Mouse (Mus musculus): ENCODE data around the gene Angel1. TPM values are rescaled to one million over a fixed set of nuclear protein-coding genes. Genes with fewer than 3 reads are reported as not detected.

The Angel1 gene
- polyA plus RNA-seq, 1 experiment from 2014 or later, result 9.9 TPM

GRCm38 (mm10) chr12:86767868-86768631 is 41.8 kb upstream of the Angel1 start:
- H3K36me3 ChIP-seq (ENCODE audit: control insufficient read depth, insufficient read depth, low read length), result no peaks in the 10 kb centered on the region
- no peak overlapping the region for H3K9ac ChIP-seq (ENCODE audit: low read length)
- ATAC-seq (ENCODE audit: insufficient number of reproducible peaks, low FRiP score, low TSS enrichment, low read depth), result 0 out of 2 replicates have a peak, but pooled peaks have one; percentile 27
- H3K4me2 ChIP-seq (ENCODE audit: low read depth, severe bottlenecking), result no peak overlapping the region
- peak; percentile 78 for DNase-seq (ENCODE audit: low spot score)
- H3K27ac ChIP-seq (replicated peaks; ENCODE audit: low read depth, low read length), result no peak overlapping the region
- H3K4me1 ChIP-seq (ENCODE audit: control insufficient read depth, insufficient read depth, low read length), result no peaks in the 10 kb centered on the region
- no peaks in the 10 kb centered on the region for H3K27me3 ChIP-seq (ENCODE audit: control insufficient read depth, insufficient read depth, low read length)
- 35% methylated on average over 20 of the region's 20 CpGs for whole genome bisulfite sequencing
- no peaks in the 10 kb centered on the region for H3K9me3 ChIP-seq (ENCODE audit: control insufficient read depth, low read length)
- no peak overlapping the region for H3K4me3 ChIP-seq (ENCODE audit: low read depth, low read length)

DNA sequence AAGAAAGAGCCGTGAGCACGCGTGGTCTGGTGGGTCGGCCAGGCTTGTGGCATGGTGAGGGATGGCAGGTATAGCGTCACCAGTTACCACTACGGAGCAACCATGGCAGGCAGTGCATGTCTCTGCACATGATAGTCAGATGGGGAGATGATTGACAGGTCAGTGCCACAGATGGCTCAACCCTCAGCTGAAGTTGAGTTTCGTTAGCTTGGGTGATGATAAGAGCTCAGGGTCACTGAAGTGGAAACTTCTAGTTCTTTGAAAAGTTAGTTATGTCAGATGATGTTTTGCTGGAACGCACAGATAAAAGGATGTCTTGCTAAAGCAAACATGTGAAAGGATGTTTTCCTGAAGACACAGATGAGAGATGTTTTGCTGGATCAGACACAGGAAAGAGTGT is 40.2 kb upstream of the Angel1 start:
- H3K4me2 ChIP-seq (ENCODE audit: low read depth, severe bottlenecking), result no peak overlapping the region
- no peaks in the 10 kb centered on the region for H3K27me3 ChIP-seq (ENCODE audit: control insufficient read depth, insufficient read depth, low read length)
- no peak overlapping the region for H3K9ac ChIP-seq (ENCODE audit: low read length)
- H3K9me3 ChIP-seq (ENCODE audit: control insufficient read depth, low read length), result no peaks in the 10 kb centered on the region
- ATAC-seq (ENCODE audit: insufficient number of reproducible peaks, low FRiP score, low TSS enrichment, low read depth) (no peak), DNase-seq (ENCODE audit: low spot score) (no peak)
- H3K27ac ChIP-seq (replicated peaks; ENCODE audit: low read depth, low read length), result no peak overlapping the region
- no peaks in the 10 kb centered on the region for H3K4me1 ChIP-seq (ENCODE audit: control insufficient read depth, insufficient read depth, low read length)
- H3K4me3 ChIP-seq (ENCODE audit: low read depth, low read length), result no peak overlapping the region
- no peaks in the 10 kb centered on the region for H3K36me3 ChIP-seq (ENCODE audit: control insufficient read depth, insufficient read depth, low read length)
- 92% methylated on average over 8 of the region's 8 CpGs for WGBS

GRCm38 (mm10) chr12:86764060-86764459 is 37.8 kb upstream of the Angel1 start:
- H3K9me3 ChIP-seq (ENCODE audit: control insufficient read depth, low read length), result no peaks in the 10 kb centered on the region
- 82% methylated on average over 6 of the region's 6 CpGs for WGBS
- no peak overlapping the region for H3K4me3 ChIP-seq (ENCODE audit: low read depth, low read length)
- no peak overlapping the region for H3K4me2 ChIP-seq (ENCODE audit: low read depth, severe bottlenecking)
- no peaks in the 10 kb centered on the region for H3K27me3 ChIP-seq (ENCODE audit: control insufficient read depth, insufficient read depth, low read length)
- ATAC-seq (ENCODE audit: insufficient number of reproducible peaks, low FRiP score, low TSS enrichment, low read depth) (no peak), DNase-seq (ENCODE audit: low spot score) (no peak)
- H3K27ac ChIP-seq (replicated peaks; ENCODE audit: low read depth, low read length), result no peak overlapping the region
- no peak overlapping the region for H3K9ac ChIP-seq (ENCODE audit: low read length)
- no peaks in the 10 kb centered on the region for H3K4me1 ChIP-seq (ENCODE audit: control insufficient read depth, insufficient read depth, low read length)
- no peaks in the 10 kb centered on the region for H3K36me3 ChIP-seq (ENCODE audit: control insufficient read depth, insufficient read depth, low read length)

DNA sequence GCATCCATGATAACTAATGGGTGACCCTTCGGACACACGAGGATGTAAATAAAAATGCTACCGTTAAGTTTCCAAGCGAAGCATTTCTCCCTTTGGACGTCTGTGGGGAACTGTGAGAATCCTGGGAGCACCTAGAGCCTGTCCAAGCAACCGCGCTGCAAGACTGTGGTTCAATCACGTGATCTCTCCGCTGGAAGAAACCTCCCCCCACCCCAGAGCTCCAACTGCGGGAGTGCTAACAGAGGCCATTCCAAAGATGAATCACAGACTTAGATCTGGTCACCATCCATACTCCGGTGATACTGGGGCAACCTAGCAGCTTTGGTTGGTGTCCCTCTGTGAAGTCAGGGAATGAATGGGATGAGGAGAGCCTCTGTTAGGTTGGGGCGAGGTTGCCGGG is 34.8 kb upstream of the Angel1 start:
- ATAC-seq (ENCODE audit: insufficient number of reproducible peaks, low FRiP score, low TSS enrichment, low read depth) (no peak), DNase-seq (ENCODE audit: low spot score) (no peak)
- no peaks in the 10 kb centered on the region for H3K27me3 ChIP-seq (ENCODE audit: control insufficient read depth, insufficient read depth, low read length)
- WGBS, result 75% methylated on average over 13 of the region's 13 CpGs
- H3K9me3 ChIP-seq (ENCODE audit: control insufficient read depth, low read length), result no peaks in the 10 kb centered on the region
- no peaks in the 10 kb centered on the region for H3K4me1 ChIP-seq (ENCODE audit: control insufficient read depth, insufficient read depth, low read length)
- H3K4me3 ChIP-seq (ENCODE audit: low read depth, low read length), result no peak overlapping the region
- H3K9ac ChIP-seq (ENCODE audit: low read length), result no peak overlapping the region
- no peaks in the 10 kb centered on the region for H3K36me3 ChIP-seq (ENCODE audit: control insufficient read depth, insufficient read depth, low read length)
- no peak overlapping the region for H3K27ac ChIP-seq (replicated peaks; ENCODE audit: low read depth, low read length)
- no peak overlapping the region for H3K4me2 ChIP-seq (ENCODE audit: low read depth, severe bottlenecking)

GRCm38 (mm10) chr12:86734319-86734810 is 8.1 kb upstream of the Angel1 start, which contains the start of gene Lrrc74a:
TSS of gene Lrrc74a (plus strand) at chr12:86734369.
- Histone ChIP-seq H3K36me3 (ENCODE audit: control insufficient read depth, insufficient read depth, low read length) (no peaks in the 10 kb centered on the region), H3K4me2 (ENCODE audit: low read depth, severe bottlenecking) (no peak within 1 kb of the TSS), H3K9me3 (ENCODE audit: control insufficient read depth, low read length) (no peaks in the 10 kb centered on the region), H3K4me3 (ENCODE audit: low read depth, low read length) (no peak within 1 kb of the TSS), H3K27me3 (ENCODE audit: control insufficient read depth, insufficient read depth, low read length) (no peaks in the 10 kb centered on the region), H3K4me1 (ENCODE audit: control insufficient read depth, insufficient read depth, low read length) (no peaks in the 10 kb centered on the region), H3K27ac (replicated peaks; ENCODE audit: low read depth, low read length) (no peak within 1 kb of the TSS), H3K9ac (ENCODE audit: low read length) (no peak within 1 kb of the TSS)
- 88% methylated on average over 8 of the region's 8 CpGs for WGBS
- ATAC-seq (ENCODE audit: insufficient number of reproducible peaks, low FRiP score, low TSS enrichment, low read depth) (no peak), DNase-seq (ENCODE audit: low spot score) (no peak)

- under 1% methylated on average over 19 of the region's 19 CpGs for WGBS
- Histone ChIP-seq H3K9me3 (ENCODE audit: control insufficient read depth, low read length) (no peaks in the 10 kb centered on the region), H3K4me3 (ENCODE audit: low read depth, low read length) (peak overlapping the region; percentile 77), H3K27ac (replicated peaks; ENCODE audit: low read depth, low read length) (no peak overlapping the region), H3K9ac (ENCODE audit: low read length) (peak overlapping the region; percentile 71), H3K4me2 (ENCODE audit: low read depth, severe bottlenecking) (peak overlapping the region; percentile 92), H3K27me3 (ENCODE audit: control insufficient read depth, insufficient read depth, low read length) (no peaks in the 10 kb centered on the region), H3K36me3 (ENCODE audit: control insufficient read depth, insufficient read depth, low read length) (no peaks in the 10 kb centered on the region), H3K4me1 (ENCODE audit: control insufficient read depth, insufficient read depth, low read length) (no peaks in the 10 kb centered on the region)
- DNase-seq (ENCODE audit: low spot score) (no peak), ATAC-seq (ENCODE audit: insufficient number of reproducible peaks, low FRiP score, low TSS enrichment, low read depth) (peak; percentile 28; the same call in 1 of the 2 replicates)
These were observed 554 bp downstream of the Angel1 start for GRCm38 (mm10) chr12:86725706-86726105.

DNA sequence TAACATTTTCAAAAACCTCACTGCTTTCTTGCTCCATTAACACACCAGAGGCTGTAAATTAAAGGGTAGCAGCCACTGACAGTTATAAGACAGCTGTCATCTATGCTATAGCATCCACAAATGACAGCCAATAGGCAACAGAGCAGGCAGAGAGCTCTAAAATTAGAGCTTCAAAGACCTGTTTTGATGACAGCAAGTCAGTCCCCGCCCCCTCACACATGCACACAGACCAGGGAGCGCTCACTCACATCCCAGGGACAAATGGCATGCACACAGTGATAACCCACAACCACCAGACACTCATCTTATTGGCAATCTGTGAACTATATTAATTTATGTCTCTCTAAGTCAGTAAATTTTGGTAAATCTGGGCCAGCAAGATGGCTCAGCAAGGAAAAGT is 2.0 kb downstream of the Angel1 start:
- 54% methylated on average over 2 of the region's 2 CpGs for WGBS

GRCm38 (mm10) chr12:86721453-86721852 is 4.8 kb downstream of the Angel1 start:
- DNase-seq (ENCODE audit: low spot score) (no peak), ATAC-seq (ENCODE audit: insufficient number of reproducible peaks, low FRiP score, low TSS enrichment, low read depth) (no peak)
- Histone ChIP-seq H3K9ac (ENCODE audit: low read length) (no peak overlapping the region), H3K36me3 (ENCODE audit: control insufficient read depth, insufficient read depth, low read length) (no peaks in the 10 kb centered on the region; the same call in 1 of the 2 replicates), H3K4me1 (ENCODE audit: control insufficient read depth, insufficient read depth, low read length) (no peaks in the 10 kb centered on the region), H3K4me2 (ENCODE audit: low read depth, severe bottlenecking) (no peak overlapping the region), H3K27me3 (ENCODE audit: control insufficient read depth, insufficient read depth, low read length) (no peaks in the 10 kb centered on the region), H3K27ac (replicated peaks; ENCODE audit: low read depth, low read length) (no peak overlapping the region), H3K4me3 (ENCODE audit: low read depth, low read length) (no peak overlapping the region), H3K9me3 (ENCODE audit: control insufficient read depth, low read length) (no peaks in the 10 kb centered on the region)
- 90% methylated on average over 5 of the region's 5 CpGs for WGBS

More for the DNA sequence above, 2.0 kb downstream of the Angel1 start:
- H3K27me3 ChIP-seq (ENCODE audit: control insufficient read depth, insufficient read depth, low read length), result no peaks in the 10 kb centered on the region
- H3K27ac ChIP-seq (replicated peaks; ENCODE audit: low read depth, low read length), result no peak overlapping the region
- no peak overlapping the region for H3K4me3 ChIP-seq (ENCODE audit: low read depth, low read length)
- H3K4me2 ChIP-seq (ENCODE audit: low read depth, severe bottlenecking), result no peak overlapping the region
- no peak for ATAC-seq (ENCODE audit: insufficient number of reproducible peaks, low FRiP score, low TSS enrichment, low read depth)
- H3K36me3 ChIP-seq (ENCODE audit: control insufficient read depth, insufficient read depth, low read length), result no peaks in the 10 kb centered on the region
- H3K9ac ChIP-seq (ENCODE audit: low read length), result no peak overlapping the region
- H3K4me1 ChIP-seq (ENCODE audit: control insufficient read depth, insufficient read depth, low read length), result no peaks in the 10 kb centered on the region
- H3K9me3 ChIP-seq (ENCODE audit: control insufficient read depth, low read length), result no peaks in the 10 kb centered on the region
- DNase-seq (ENCODE audit: low spot score), result no peak

Measured in limb, embryonic 11.5 days (tissue).